Mouse (Mus musculus) Muller cell, postnatal 12 days (primary cell): ENCODE data around the gene Slc35a3.

Experiments
- DNase-seq: peaks from one replicate; pipeline ENCODE4 v3.0.0-alpha.2; 2015; ENCODE audit errors: inconsistent ontology term

The Slc35a3 gene

DNA sequence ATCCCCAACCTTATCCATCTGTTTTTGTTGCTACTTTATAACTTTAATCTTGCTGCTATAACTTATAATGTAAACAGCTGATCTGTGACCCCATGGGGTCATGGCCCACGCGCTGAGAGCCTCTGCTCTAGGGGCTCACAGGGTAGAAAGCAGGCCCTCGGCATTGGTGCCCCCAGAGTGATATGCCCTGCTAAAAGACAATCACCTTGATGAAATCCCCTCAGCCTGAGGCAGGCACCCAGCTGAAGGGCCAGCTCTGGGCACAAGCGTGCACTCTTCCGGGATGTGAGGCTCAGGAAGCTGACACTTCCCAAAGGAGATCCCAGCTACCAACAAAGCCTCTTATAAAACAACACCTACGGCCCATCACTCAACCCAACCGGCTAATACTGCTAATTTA, 74.1 kb downstream of the Slc35a3 start:
- DNase-seq, result no peak

GRCm38 (mm10) chr3:116637693-116638476, 74.7 kb downstream of the Slc35a3 start:
- no peak for DNase-seq

DNA sequence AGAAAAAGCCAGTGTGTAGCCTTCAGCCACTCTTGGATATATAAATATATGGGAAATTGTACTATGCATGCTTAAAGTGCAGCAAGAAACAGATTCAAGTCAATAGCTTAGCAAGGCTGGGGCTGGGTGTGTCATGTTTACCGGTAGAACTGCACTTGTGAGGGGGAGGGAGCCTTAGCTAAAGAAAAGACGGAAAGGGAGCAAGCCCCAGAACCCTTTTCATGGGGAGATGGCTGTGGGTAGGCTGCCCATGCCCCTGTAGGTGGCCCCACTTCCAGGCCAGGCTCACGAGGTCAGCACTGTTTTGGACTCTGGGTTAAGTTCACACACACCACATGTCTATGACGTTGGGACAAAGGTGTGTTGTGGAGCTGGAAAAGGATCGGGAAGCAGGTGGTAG, 76.8 kb downstream of the Slc35a3 start:
- no peak for DNase-seq

DNA sequence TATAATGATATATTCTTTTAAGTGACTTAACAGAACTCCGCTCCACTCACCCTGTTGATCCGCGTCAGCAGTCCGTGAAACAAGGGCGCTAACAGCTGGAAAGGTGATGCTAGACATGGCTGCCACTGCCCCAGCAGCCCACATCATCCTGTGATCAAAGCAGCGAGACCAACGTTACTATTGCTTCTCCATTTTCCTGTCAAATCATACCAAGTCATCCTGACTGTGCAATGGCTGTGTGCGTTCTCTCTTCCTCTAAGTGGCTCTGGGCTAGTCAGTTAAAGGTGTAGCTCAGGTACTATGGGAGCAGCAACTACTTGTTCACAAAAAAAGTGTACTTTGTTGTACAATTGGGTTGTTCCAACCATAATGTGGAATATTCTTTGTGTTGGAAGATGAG, 77.8 kb downstream of the Slc35a3 start:
- DNase-seq, result no peak

- DNase-seq, result no peak
Measured at GRCm38 (mm10) chr3:116634091-116634490, 78.5 kb downstream of the Slc35a3 start.

GRCm38 (mm10) chr3:116632971-116633370, 79.7 kb downstream of the Slc35a3 start:
- no peak for DNase-seq

DNA sequence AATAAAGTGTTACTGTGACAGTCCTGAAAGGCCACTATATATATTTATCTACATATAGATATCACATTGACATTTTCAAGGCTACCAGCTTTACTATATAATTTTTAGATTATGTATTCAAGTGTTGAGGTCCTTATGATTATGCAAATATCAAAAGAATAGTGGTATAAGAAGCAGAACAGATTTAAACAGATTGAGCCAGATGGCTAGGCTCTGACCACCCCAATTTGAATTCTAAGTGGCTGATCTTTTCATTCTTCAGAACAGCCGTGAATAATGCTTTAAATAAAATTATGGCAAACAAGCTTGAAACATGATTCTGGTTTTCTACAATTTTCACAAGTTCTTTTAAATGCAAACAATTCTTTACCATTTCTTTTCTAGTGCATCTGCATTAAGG, 81.2 kb downstream of the Slc35a3 start:
- DNase-seq, result no peak

- DNase-seq, result no peak
Measured at GRCm38 (mm10) chr3:116622641-116623040, 90.0 kb downstream of the Slc35a3 start.

- no peak for DNase-seq
Measured at GRCm38 (mm10) chr3:116620636-116621370, 91.8 kb downstream of the Slc35a3 start.
